Mouse (Mus musculus) telencephalon, adult 2 months (tissue): ENCODE measurements at regions not wholly inside any gene's neighbourhood (a gene's known extent, or its start where the extent isn't known, plus 50 kb on each side); places are given as distances from the start of the nearest gene placed in this dataset.

ENCODE experiments used
- DNase-seq: peaks from one replicate; pipeline ENCODE4 v3.0.0-alpha.2; 2011; ENCODE audit warnings: low read depth, low spot score

DNA sequence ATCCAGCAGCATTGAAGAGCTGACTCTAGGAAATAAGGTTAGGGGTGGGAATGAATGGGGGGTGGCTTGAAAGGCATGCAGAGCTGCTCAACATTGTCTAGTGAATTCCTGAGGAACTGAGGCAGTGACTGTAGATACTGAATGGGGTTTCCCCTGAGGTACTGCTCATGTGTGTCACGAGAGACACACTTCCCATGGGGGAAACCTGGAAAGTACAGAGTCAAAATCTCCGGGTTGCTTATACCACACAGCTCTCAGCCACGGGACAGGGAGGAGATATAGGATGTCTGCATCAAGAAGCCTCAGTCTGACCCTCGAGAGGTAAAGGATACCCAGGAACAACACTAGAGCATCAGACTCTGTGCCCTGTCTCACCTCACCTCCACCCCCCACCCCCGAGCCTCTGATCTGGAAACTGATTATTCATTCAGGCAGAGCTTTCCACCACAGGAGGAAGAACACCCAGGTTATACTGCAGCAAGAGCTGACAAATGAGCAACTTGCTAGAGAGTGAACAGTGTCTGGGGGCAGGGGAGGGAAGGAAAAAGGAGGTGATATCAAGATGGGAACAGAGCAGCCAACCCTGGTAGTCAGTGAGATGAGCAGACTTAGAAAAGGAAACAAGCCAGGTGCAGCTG lies 102.3 kb upstream of the Nfe2l3 start:
- no peak for DNase-seq

GRCm38 (mm10) chr6:51332841-51333240 lies 99.6 kb upstream of the Nfe2l3 start:
- DNase-seq, result no peak

DNA sequence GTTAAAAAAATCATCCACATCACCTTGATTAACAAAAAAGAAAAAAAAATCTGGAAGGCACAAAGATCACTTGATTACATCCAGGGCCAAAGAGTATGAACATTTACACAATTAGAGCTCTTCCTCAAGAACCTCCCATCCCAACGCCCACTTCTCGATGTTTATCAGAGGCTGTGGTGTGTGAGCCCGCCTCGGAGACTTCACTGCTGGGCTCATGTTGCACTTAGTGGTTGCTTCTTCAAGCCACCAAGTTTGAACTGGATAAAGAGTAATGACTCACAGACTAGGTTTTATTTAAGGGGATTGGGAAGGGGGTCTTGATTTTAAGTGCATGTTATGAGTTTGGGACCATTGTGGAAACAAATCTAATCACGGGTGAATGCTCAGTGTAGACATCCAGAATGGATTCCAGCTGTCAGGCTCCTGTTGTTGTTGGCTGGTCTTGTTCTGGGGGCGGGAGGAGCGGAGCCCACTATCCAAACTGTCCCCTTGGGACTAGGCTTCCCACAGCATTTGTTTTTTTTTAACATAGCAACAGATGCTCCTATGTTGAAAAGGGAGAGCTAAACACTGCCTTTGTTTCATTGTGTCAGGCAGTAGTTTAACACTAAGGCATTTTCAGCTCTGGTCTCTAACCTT lies 98.6 kb upstream of the Nfe2l3 start:
- no peak for DNase-seq

DNA sequence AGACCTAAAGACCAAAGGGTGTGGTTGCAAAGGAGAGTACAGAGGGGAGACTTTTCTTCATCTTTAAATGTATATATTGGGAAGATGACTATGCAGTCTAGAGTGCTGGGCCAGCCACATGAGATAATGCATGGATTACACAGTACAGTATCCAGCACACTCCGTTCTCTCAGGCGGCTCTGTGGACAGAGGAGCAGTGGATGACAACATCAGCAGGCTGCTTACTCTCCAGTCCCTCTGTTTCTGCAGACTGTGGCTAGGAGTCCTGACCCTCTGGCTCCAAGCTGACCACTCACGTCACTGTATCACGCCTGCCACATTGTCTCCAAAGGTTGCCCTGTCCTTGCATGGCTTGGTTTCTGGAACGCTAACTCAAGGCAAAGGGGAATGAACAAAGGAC lies 97.2 kb upstream of the Nfe2l3 start:
- DNase-seq, result no peak

DNA sequence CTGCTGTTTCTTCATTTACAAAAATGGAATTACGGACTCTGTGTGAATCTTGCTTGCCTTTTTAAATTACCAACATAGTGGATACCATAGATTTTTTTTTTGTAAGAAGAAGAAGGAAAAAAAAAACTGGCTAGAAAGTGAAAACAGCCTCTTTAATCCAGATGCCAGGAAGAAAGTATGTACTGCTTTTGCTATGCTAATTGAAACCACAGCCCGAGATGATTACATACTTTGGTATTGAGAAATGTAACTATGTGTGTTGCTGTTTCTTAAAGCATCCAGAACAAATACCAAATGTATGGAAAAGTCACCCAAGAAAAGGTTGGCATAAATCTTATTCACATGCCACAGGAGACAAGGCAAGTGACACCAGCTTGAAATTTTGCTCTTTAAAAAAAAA lies 93.2 kb upstream of the Nfe2l3 start:
- DNase-seq, result no peak

GRCm38 (mm10) chr6:51347721-51348120 lies 84.7 kb upstream of the Nfe2l3 start:
- no peak for DNase-seq

DNA sequence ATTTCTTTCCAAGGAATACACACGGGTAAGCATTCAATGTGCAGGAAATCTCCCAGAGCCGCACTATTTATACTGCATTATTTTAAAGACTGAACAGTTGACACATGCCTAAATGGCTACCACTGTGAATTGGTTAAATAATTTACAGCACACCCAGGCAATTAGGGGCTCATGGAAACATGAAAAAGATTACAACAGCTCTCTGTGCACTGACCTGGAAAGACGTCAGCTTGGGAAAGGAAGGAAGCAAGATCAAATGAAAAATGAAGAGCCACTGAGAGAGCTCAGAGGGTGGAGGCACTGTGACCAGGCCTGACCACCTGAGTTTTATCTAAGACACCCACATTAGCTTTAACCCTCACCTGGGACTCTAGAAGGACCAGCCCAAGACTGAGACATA lies 82.7 kb upstream of the Nfe2l3 start:
- no peak for DNase-seq

- no peak for DNase-seq
Measured at GRCm38 (mm10) chr6:51355041-51355440, 77.4 kb upstream of the Nfe2l3 start.

DNA sequence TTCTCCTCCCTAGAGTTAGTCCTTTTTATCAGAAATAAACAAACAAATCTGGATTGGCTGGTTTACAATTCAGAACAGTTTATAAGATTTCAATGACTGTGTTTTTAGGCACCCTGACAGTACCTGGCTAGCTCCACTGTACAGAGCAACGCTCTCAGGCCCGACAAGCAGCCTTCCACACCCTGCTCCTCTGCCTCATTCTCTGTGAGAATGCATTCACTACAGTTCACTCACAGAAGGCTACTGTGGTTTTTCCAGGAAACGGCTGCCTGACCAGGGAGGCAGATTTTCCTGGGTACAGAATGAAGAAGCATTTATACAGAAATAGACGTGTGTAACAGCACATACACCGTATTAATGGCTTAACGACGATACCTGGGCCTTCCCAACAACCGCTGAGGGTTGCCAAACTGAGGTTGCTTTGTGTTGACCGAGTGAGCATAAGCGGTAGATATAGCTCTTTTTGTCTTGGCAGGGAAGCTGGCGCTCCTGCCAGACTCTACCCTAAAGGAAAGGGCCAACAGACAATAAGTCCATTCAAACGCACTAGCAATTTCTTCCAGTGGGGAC lies 70.8 kb upstream of the Nfe2l3 start:
- no peak for DNase-seq

GRCm38 (mm10) chr6:51362475-51363226 lies 69.8 kb upstream of the Nfe2l3 start:
- DNase-seq, result peak; percentile 38

DNA sequence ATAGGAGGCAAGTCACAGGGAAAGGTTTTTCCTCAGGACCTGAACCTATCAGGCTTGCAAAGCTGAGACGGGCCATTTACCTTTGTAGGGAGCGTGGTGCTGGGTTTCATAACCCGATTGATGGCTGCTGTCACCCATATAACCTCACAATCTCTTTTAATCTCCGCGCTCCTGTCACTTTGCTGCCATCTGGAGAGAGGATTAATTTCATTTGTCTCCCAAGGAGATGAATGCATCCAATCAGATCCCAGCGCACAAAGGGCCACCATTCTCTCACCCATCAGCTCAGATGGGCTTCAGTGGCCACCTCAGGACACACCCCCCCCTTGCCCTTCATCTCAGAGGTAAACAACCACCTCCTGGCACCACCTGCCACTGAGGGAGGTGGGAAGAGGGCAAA lies 67.7 kb upstream of the Nfe2l3 start:
- DNase-seq, result no peak

GRCm38 (mm10) chr6:51369771-51370170 lies 62.7 kb upstream of the Nfe2l3 start:
- no peak for DNase-seq

DNA sequence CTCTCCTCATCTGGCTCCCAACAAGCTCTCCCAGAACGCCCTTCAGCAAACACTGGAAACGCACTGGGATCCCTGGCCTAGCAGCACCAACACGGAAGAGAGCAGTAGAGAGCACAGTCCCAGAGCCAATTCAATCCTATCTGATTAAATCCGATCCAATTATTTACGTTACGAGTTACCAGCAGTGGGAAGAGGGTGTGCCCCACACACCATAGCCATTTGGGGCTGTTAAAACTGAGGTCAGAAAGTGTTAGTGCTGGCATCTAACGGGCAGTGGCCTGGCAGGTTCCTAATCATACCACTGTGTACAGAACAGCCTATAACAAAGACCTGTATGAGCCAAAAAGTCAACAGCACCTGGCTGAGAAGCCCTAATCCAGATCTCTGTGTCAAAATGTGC lies 60.1 kb upstream of the Nfe2l3 start:
- no peak for DNase-seq

DNA sequence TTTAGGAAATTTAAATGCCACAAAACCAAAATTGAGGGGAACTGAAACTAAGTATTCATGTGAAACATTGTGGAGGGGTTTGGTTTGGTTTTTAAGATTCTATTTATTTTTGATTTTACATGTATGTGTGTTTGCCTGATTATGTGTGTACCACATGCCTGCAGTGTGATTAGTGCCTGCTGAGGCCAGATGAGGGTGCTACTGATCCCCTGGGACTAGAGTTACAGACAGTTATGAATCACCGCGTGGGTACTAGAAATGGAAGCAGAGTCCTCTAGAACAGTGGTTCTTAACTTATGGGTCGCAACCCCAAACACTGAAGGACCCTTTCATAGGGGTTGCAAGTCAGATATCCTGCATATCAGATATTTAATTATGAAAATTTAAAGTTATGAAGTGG lies 54.0 kb upstream of the Nfe2l3 start:
- no peak for DNase-seq

GRCm38 (mm10) chr6:51379074-51379473 lies 53.4 kb upstream of the Nfe2l3 start:
- DNase-seq, result no peak

DNA sequence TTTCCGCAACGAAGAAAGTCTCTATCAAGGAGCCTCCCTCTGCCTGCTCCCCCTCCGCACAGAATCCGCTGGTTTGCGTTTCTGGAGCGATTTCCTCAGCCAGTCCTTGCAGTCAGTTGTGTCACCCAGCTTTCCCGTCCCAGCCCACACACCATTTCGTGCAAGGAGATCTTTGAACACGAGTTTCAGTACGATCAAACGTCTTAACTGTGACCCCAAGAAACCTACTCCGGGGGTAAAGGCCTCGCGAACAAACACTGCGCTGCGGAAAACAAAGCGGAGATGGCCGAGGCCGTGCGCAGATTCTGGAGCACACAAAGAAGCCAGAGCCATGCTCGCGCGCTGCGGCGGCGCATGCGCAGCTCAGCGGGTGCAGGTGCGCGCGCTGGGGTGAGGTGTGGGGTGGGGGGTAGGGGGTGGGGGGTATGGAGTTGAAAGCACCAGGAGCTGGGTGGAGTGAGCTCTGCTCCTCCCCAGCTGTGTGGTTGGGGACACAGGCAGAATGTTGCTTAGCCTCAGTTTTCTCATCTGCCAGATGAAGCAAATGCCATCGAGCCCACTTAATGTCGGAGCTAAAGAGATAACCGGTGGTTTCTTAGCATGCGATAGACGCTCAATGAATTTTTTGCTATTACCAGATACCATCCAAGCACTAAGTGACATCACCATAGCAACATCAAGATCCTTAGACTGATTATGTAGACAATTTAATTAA lies 52.8 kb upstream of the Nfe2l3 start:
- DNase-seq, result peak; percentile 70

DNA sequence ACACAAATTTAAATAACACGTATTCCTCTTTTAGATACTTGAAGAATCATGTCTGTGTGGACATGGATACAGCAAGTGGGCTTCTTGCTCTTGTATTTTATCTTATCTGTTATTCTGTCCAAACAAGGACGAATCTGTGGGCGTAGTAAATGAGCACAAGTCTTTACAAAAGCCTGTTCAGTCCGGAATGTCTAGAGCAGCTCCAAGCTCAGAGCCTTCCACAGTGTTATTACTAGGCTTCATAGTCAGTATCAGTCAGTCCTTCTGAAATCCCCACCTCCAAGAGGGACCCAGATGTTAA lies 52.2 kb upstream of the Nfe2l3 start:
- DNase-seq, result no peak

- no peak for DNase-seq
Measured at GRCm38 (mm10) chr6:51381465-51381864, 51.0 kb upstream of the Nfe2l3 start.
